ENCODE assay signal across 30 mouse cellular contexts in the genomic region with DNA sequence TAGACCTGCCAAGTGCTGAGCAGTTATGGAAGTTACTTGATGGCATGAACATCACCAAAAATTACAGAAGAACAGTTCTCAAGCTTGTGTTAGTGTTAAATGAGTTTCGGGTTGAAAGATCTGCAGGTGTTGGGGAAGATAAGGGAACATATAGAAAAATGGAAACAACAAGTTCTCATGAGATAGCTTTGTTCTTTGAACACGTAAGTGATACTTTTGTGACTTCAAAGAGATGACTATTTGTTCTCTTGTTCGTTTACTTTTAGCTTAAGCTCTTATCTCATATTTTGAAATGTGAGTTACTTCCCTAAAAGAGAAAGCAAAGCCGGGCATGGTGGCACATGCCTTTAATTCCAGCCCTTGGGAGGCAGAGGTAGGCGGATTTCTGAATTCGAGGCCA. TPM values are rescaled to one million over a fixed set of nuclear protein-coding genes. Genes with fewer than 3 reads are reported as not detected.
DNase-seq lines count a peak whose midpoint lies in the region; ATAC-seq and TF ChIP-seq lines count a peak whose summit lies in the region.
"Had no signal": no experiment of that assay in that cellular context is flagged by ENCODE, and none has a peak within 500 bp of the region (broad histone marks: within the 10 kb centered on the region; RNA-seq: fewer than 3 reads in every experiment).

No protein-coding gene starts in this region.

- no peak for TF ChIP-seq RAD21 in MEL (IDR thresholded peaks at IDR 0.05; ENCODE audit: low read depth, low read length)

- H3K36me3 ChIP-seq in MEL (ENCODE audit: control insufficient read depth in 1 of 2, insufficient read depth in 2 of 2, low read length in 2 of 2) = peaks cover 0 to 13% of the 10 kb centered on the region in 2 experiments; a peak in 2 of 4 replicates
- no peaks in the 10 kb centered on the region for H3K36me3 ChIP-seq in liver, embryonic 13.5 days
- H3K36me3 ChIP-seq in hindbrain, embryonic 12.5 days = no peaks in the 10 kb centered on the region
- H3K36me3 ChIP-seq in forebrain, embryonic 15.5 days = no peaks in the 10 kb centered on the region
- H3K36me3 ChIP-seq in forebrain, embryonic 14.5 days (ENCODE audit: control insufficient read depth, insufficient read depth, low read length) = no peaks in the 10 kb centered on the region
- H3K36me3 ChIP-seq: embryonic facial prominence, embryonic 15.5 days; forebrain, embryonic 10.5 days; heart, embryonic 12.5 days; hindbrain, embryonic 10.5 days; hindbrain, embryonic 15.5 days had no signal

- H3K4me3 ChIP-seq in MEL (ENCODE audit: control insufficient read depth in 1 of 2, insufficient read depth in 1 of 2, low read depth in 2 of 2, low read length in 2 of 2) = peak overlapping the region; percentile 12 to 26; a peak in 2 of 4 replicates
- H3K4me3 ChIP-seq in liver, embryonic 13.5 days (replicated peaks) = no peak overlapping the region
- no peak overlapping the region for H3K4me3 ChIP-seq in hindbrain, embryonic 12.5 days
- no peak overlapping the region for H3K4me3 ChIP-seq in forebrain, embryonic 15.5 days
- H3K4me3 ChIP-seq in forebrain, embryonic 14.5 days (ENCODE audit: low read depth, low read length) = no peak overlapping the region
- H3K4me3 ChIP-seq: embryonic facial prominence, embryonic 15.5 days; erythroblast, embryonic 14.5 days; forebrain, embryonic 10.5 days; heart, embryonic 12.5 days; hindbrain, embryonic 10.5 days; hindbrain, embryonic 15.5 days had no signal

- peak overlapping the region; percentile 90 for H3K27ac ChIP-seq in MEL (ENCODE audit: control insufficient read depth, low read depth, low read length)
- no peak overlapping the region for H3K27ac ChIP-seq in liver, embryonic 13.5 days
- H3K27ac ChIP-seq in hindbrain, embryonic 12.5 days = no peak overlapping the region
- no peak overlapping the region for H3K27ac ChIP-seq in forebrain, embryonic 15.5 days (replicated peaks)
- H3K27ac ChIP-seq in forebrain, embryonic 14.5 days (ENCODE audit: low read depth, low read length) = no peak overlapping the region
- H3K27ac ChIP-seq: embryonic facial prominence, embryonic 15.5 days; forebrain, embryonic 10.5 days; hindbrain, embryonic 10.5 days; hindbrain, embryonic 15.5 days had no signal

- ATAC-seq in liver, embryonic 13.5 days (ENCODE audit: low read depth) = 0 out of 2 replicates have a peak, but pooled peaks have one; percentile 31
- peak; percentile 95 for ATAC-seq in megakaryocyte-erythroid progenitor cell, adult 5-6 weeks (replicated peaks; ENCODE audit: low FRiP score, low TSS enrichment, poor library complexity, severe bottlenecking)
- ATAC-seq in hindbrain, embryonic 12.5 days (ENCODE audit: low FRiP score) = no peak
- ATAC-seq in forebrain, embryonic 15.5 days (replicated peaks) = no peak
- ATAC-seq in forebrain, embryonic 14.5 days = no peak
- ATAC-seq: activated CD4-positive, CD25-positive, alpha-beta regulatory T cell, adult 4 months; forebrain, embryonic 16.5 days; intestine, embryonic 16.5 days; Patski had no signal

- TF ChIP-seq CTCF in MEL (IDR thresholded peaks at IDR 0.05 in 2 of 3, conservative IDR thresholded peaks at IDR 0.05 in 1 of 3; ENCODE audit: control insufficient read depth in 1 of 3, insufficient read depth in 1 of 3, low read depth in 2 of 3, low read length in 3 of 3, poor library complexity in 1 of 3, severe bottlenecking in 1 of 3) = no peak

- no peaks in the 10 kb centered on the region for H3K27me3 ChIP-seq in MEL (ENCODE audit: control insufficient read depth in 1 of 2, insufficient read depth in 2 of 2, low read length in 2 of 2)
- no peaks in the 10 kb centered on the region for H3K27me3 ChIP-seq in liver, embryonic 13.5 days
- no peaks in the 10 kb centered on the region for H3K27me3 ChIP-seq in hindbrain, embryonic 12.5 days
- no peaks in the 10 kb centered on the region for H3K27me3 ChIP-seq in forebrain, embryonic 15.5 days
- no peaks in the 10 kb centered on the region for H3K27me3 ChIP-seq in forebrain, embryonic 14.5 days (replicated peaks; ENCODE audit: control insufficient read depth, insufficient read depth, low read length)
- H3K27me3 ChIP-seq: CH12.LX; embryonic facial prominence, embryonic 15.5 days; heart, embryonic 12.5 days; hindbrain, embryonic 15.5 days had no signal

- WGBS in liver, embryonic 13.5 days (ENCODE audit: insufficient replicate concordance) = 39% methylated on average over 6 of the region's 6 CpGs
- 77% methylated on average over 6 of the region's 6 CpGs for WGBS in hindbrain, embryonic 12.5 days
- 86% methylated on average over 6 of the region's 6 CpGs for WGBS in forebrain, embryonic 15.5 days
- WGBS in forebrain, embryonic 14.5 days = 84% methylated on average over 6 of the region's 6 CpGs

- H3K4me2 ChIP-seq in liver, embryonic 13.5 days = no peak overlapping the region
- no peak overlapping the region for H3K4me2 ChIP-seq in hindbrain, embryonic 12.5 days (replicated peaks)
- no peak overlapping the region for H3K4me2 ChIP-seq in forebrain, embryonic 15.5 days (replicated peaks)
- H3K4me2 ChIP-seq in forebrain, embryonic 14.5 days (ENCODE audit: low read length) = no peak overlapping the region
- H3K4me2 ChIP-seq: embryonic facial prominence, embryonic 15.5 days; heart, embryonic 12.5 days; hindbrain, embryonic 15.5 days had no signal

- peak; percentile 85 to 91 for TF ChIP-seq EP300 in MEL (IDR thresholded peaks at IDR 0.05; ENCODE audit: low read depth in 1 of 2, low read length in 2 of 2)

- DNase-seq in MEL (ENCODE audit: low read depth, low spot score) = peak; percentile 87
- peak; percentile 49 for DNase-seq in c-Kit-positive CD71-positive TER-119-negative erythroid progenitor cells, embryonic 14.5 days (ENCODE audit: low read depth)
- DNase-seq in liver, embryonic 13.5 days = no peak
- DNase-seq in forebrain, embryonic 14.5 days (ENCODE audit: low spot score) = no peak
- DNase-seq: adrenal gland, postnatal 14 days; cerebellum, adult 11 months; cerebellum, adult 9-10 months; cerebellum, postnatal 25 days; gastrocnemius, postnatal 14 days had no signal

- no peak for TF ChIP-seq POLR2A in MEL (IDR thresholded peaks at IDR 0.05; ENCODE audit: control insufficient read depth in 1 of 2, insufficient read depth in 1 of 2, low read depth in 1 of 2, low read length in 2 of 2, poor library complexity in 1 of 2)

- H3K79me2 ChIP-seq in MEL (ENCODE audit: control insufficient read depth, insufficient read depth, low read length, poor library complexity) = no peaks in the 10 kb centered on the region

- H3K9me3 ChIP-seq in MEL (replicated peaks; ENCODE audit: insufficient read depth, low read length) = no peaks in the 10 kb centered on the region
- H3K9me3 ChIP-seq in liver, embryonic 13.5 days (replicated peaks) = no peaks in the 10 kb centered on the region
- H3K9me3 ChIP-seq in hindbrain, embryonic 12.5 days (replicated peaks) = no peaks in the 10 kb centered on the region
- no peaks in the 10 kb centered on the region for H3K9me3 ChIP-seq in forebrain, embryonic 15.5 days
- no peaks in the 10 kb centered on the region for H3K9me3 ChIP-seq in forebrain, embryonic 14.5 days (replicated peaks; ENCODE audit: control insufficient read depth, low read length)
- H3K9me3 ChIP-seq: embryonic facial prominence, embryonic 15.5 days; forebrain, embryonic 10.5 days; heart, embryonic 12.5 days; hindbrain, embryonic 10.5 days; hindbrain, embryonic 15.5 days had no signal

- H3K9ac ChIP-seq in MEL (ENCODE audit: control insufficient read depth, low read depth, low read length, poor library complexity, severe bottlenecking) = peak overlapping the region; percentile 39; the same call in 1 of the 2 replicates
- H3K9ac ChIP-seq in liver, embryonic 13.5 days = no peak overlapping the region
- H3K9ac ChIP-seq in hindbrain, embryonic 12.5 days = no peak overlapping the region
- no peak overlapping the region for H3K9ac ChIP-seq in forebrain, embryonic 15.5 days (replicated peaks)
- H3K9ac ChIP-seq in forebrain, embryonic 14.5 days (ENCODE audit: low read length) = no peak overlapping the region
- H3K9ac ChIP-seq: embryonic facial prominence, embryonic 15.5 days; heart, embryonic 12.5 days; hindbrain, embryonic 15.5 days had no signal

- peaks cover 7 to 8% of the 10 kb centered on the region in 2 experiments for H3K4me1 ChIP-seq in MEL (ENCODE audit: control insufficient read depth in 1 of 2, insufficient read depth in 2 of 2, low read length in 2 of 2)
- H3K4me1 ChIP-seq in liver, embryonic 13.5 days (replicated peaks) = no peaks in the 10 kb centered on the region
- H3K4me1 ChIP-seq in hindbrain, embryonic 12.5 days = no peaks in the 10 kb centered on the region
- no peaks in the 10 kb centered on the region for H3K4me1 ChIP-seq in forebrain, embryonic 15.5 days
- no peaks in the 10 kb centered on the region for H3K4me1 ChIP-seq in forebrain, embryonic 14.5 days (ENCODE audit: control insufficient read depth, insufficient read depth, low read length)
- H3K4me1 ChIP-seq: embryonic facial prominence, embryonic 15.5 days; forebrain, embryonic 10.5 days; heart, embryonic 12.5 days; hindbrain, embryonic 10.5 days; hindbrain, embryonic 15.5 days had no signal

TF ChIP-seq in MEL, 35 proteins besides CTCF, POLR2A, EP300 and RAD21 (continues in another document):
- TF ChIP-seq TBP (IDR thresholded peaks at IDR 0.05; ENCODE audit: low read depth, low read length) = 0 out of 2 replicates have a peak, but pooled peaks have one; percentile 44
- no peak for TF ChIP-seq USF1 (IDR thresholded peaks at IDR 0.05; ENCODE audit: low read depth, low read length)
- TF ChIP-seq MAFK (IDR thresholded peaks at IDR 0.05; ENCODE audit: borderline replicate concordance, low read depth, low read length) = no peak
- no peak for TF ChIP-seq MAZ (IDR thresholded peaks at IDR 0.05; ENCODE audit: low read depth, low read length)
- no peak for TF ChIP-seq POLR2AphosphoS5 (IDR thresholded peaks at IDR 0.05; ENCODE audit: borderline replicate concordance, low read depth, low read length)
- TF ChIP-seq UBTF (IDR thresholded peaks at IDR 0.05; ENCODE audit: borderline replicate concordance, insufficient read depth, low read depth, low read length) = no peak
- TF ChIP-seq USF2 (IDR thresholded peaks at IDR 0.05; ENCODE audit: borderline replicate concordance in 1 of 2, insufficient read depth in 1 of 2, low read depth in 1 of 2, low read length in 2 of 2) = no peak
- TF ChIP-seq MYC (IDR thresholded peaks at IDR 0.05; ENCODE audit: low read depth, low read length) = peak; percentile 59; the same call in 1 of the 2 replicates

RNA-seq across cellular contexts. Expression of gene Amelx, which starts 28.6 kb away (rescaled TPM):
- total RNA-seq in MEL (2012; rRNA removed) = not detected in 2 replicates
- polyA plus RNA-seq in MEL (2012; ENCODE audit: insufficient read depth in 1 of 2, insufficient read length in 2 of 2, low read depth in 1 of 2, low replicate concordance in 2 of 2, missing spikeins in 1 of 2) = not detected
- not detected in 2 replicates for polyA plus RNA-seq in liver, embryonic 13.5 days (2015; fragmentation: Nextera tagmentation; extraction: Ambion mirVana)
- total RNA-seq in megakaryocyte-erythroid progenitor cell, adult 5-6 weeks (2014; fragmentation: Nextera tagmentation) = not detected in 2 replicates
- total RNA-seq in megakaryocyte-erythroid progenitor cell, adult 5-6 weeks (2017) = not detected in 2 replicates
- not detected in 2 replicates for polyA plus RNA-seq in hindbrain, embryonic 12.5 days (2016; fragmentation: Nextera tagmentation; extraction: Ambion mirVana)
- 0.60 and 0.88 TPM in 2 replicates for polyA plus RNA-seq in forebrain, embryonic 15.5 days (2015; fragmentation: Nextera tagmentation; extraction: Ambion mirVana)
- polyA plus RNA-seq in forebrain, embryonic 14.5 days (2014; fragmentation: Nextera tagmentation; extraction: Ambion mirVana) = not detected in 2 replicates
- total RNA-seq: adrenal gland, adult 18-20 months; adrenal gland, postnatal 14 days; CH12.LX; gastrocnemius, postnatal 14 days; granulocyte monocyte progenitor cell, adult 5-6 weeks; heart, adult 8-10 months; heart, postnatal 25 days had no signal
- polyA plus RNA-seq: activated CD4-positive, CD25-positive, alpha-beta regulatory T cell, adult 4 months; embryonic facial prominence, embryonic 11.5 days; embryonic facial prominence, embryonic 15.5 days; erythroblast, embryonic 14.5 days; forebrain, embryonic 10.5 days; frontal cortex, adult 2 months; heart, embryonic 12.5 days; heart, embryonic 16.5 days; hindbrain, embryonic 10.5 days; hindbrain, embryonic 15.5 days; intestine, embryonic 16.5 days; Patski had no signal

Comparison
In these comparisons a context has a peak if more than half of its experiments do, and no peak if none do; other contexts are left out.
1. DNase-seq: peak in MEL (single experiment) and c-Kit-positive CD71-positive TER-119-negative erythroid progenitor cells, embryonic 14.5 days (single experiment); none in liver, embryonic 13.5 days (single experiment) and forebrain, embryonic 14.5 days (single experiment).
2. H3K4me3 ChIP-seq: peak in MEL (2 of 2); none in liver, embryonic 13.5 days (single experiment), hindbrain, embryonic 12.5 days (single experiment), forebrain, embryonic 15.5 days (single experiment) and forebrain, embryonic 14.5 days (single experiment).
3. ATAC-seq: peak in liver, embryonic 13.5 days (single experiment) and megakaryocyte-erythroid progenitor cell, adult 5-6 weeks (single experiment); none in hindbrain, embryonic 12.5 days (single experiment), forebrain, embryonic 15.5 days (single experiment) and forebrain, embryonic 14.5 days (single experiment).